Mouse (Mus musculus) megakaryocyte progenitor cell, adult 5-6 weeks (primary cell): ENCODE results near the gene Cluh. TPM values are rescaled to one million over a fixed set of nuclear protein-coding genes. Genes with fewer than 3 reads are reported as not detected.

Source experiments
- ATAC-seq: replicated peaks from 2 replicates; pipeline ENCODE4 v1.8.0; 2016; ENCODE audit warnings: mild to moderate bottlenecking, moderate TSS enrichment, inconsistent platforms; ENCODE audit not compliant: poor library complexity
- total RNA-seq, 2 experiments: library from RNA; stranded (forward) in 1 of 2; stranded (reverse) in 1 of 2; fragments of 157-497, 149-512 nt in 1 of 2; fragments of 200-1000 nt in 1 of 2; gene quantifications; 2 replicates each; pipeline versions ENCODE4 v1.2.3 to v1.2.4; 2015 to 2017

The Cluh gene
- total RNA-seq, 2 experiments from 2014 or later, result 35.5 to 36.4 TPM

- ATAC-seq, result no peak
These were observed 22.5 kb downstream of the Cluh start for GRCm38 (mm10) chr11:74671839-74672238.

- ATAC-seq, result no peak
These were observed 23.7 kb downstream of the Cluh start for GRCm38 (mm10) chr11:74672901-74673513.

GRCm38 (mm10) chr11:74673561-74673960 lies 24.3 kb downstream of the Cluh start:
- ATAC-seq, result peak; percentile 94

GRCm38 (mm10) chr11:74674713-74675112 lies 25.4 kb downstream of the Cluh start:
- no peak for ATAC-seq

- no peak for ATAC-seq
These were observed 25.9 kb downstream of the Cluh start for GRCm38 (mm10) chr11:74675156-74675555.

GRCm38 (mm10) chr11:74692151-74692550 lies 42.9 kb downstream of the Cluh start:
- ATAC-seq, result no peak

GRCm38 (mm10) chr11:74699505-74699904 lies 50.2 kb downstream of the Cluh start:
- ATAC-seq, result no peak

GRCm38 (mm10) chr11:74704068-74704467 lies 54.8 kb downstream of the Cluh start:
- no peak for ATAC-seq

- no peak for ATAC-seq
These were observed 59.5 kb downstream of the Cluh start for GRCm38 (mm10) chr11:74708781-74709180.

GRCm38 (mm10) chr11:74710671-74711070 lies 61.4 kb downstream of the Cluh start:
- ATAC-seq, result no peak

- ATAC-seq, result no peak
These were observed 66.8 kb downstream of the Cluh start for GRCm38 (mm10) chr11:74715971-74716525.

Other genes with a start within 250 kb of the Cluh start
- gene Rap1gap2, start 38.6 kb upstream of the Cluh start, total RNA-seq (2015), result 1.1 and 1.4 TPM in 2 replicates
- gene Rap1gap2, start 38.6 kb upstream of the Cluh start, total RNA-seq (2017), result 1.3 TPM in 2 replicates
- 0.05 TPM in 1 of 2 replicates, not detected in the other for gene Ccdc92b, start 29.9 kb upstream of the Cluh start, total RNA-seq (2015)
- gene Ccdc92b, start 29.9 kb upstream of the Cluh start, total RNA-seq (2017), result 0.10 TPM in 1 of 2 replicates, not detected in the other
- gene Pafah1b1, start 75.2 kb downstream of the Cluh start, total RNA-seq (2015), result 47.4 and 49.4 TPM in 2 replicates
- 49.0 and 51.1 TPM in 2 replicates for gene Pafah1b1, start 75.2 kb downstream of the Cluh start, total RNA-seq (2017)
- gene Mettl16, start 121.3 kb downstream of the Cluh start, total RNA-seq (2015), result 13.9 and 14.3 TPM in 2 replicates
- gene Mettl16, start 121.3 kb downstream of the Cluh start, total RNA-seq (2017), result 36.2 and 45.6 TPM in 2 replicates
- gene Mnt, start 181.4 kb downstream of the Cluh start, total RNA-seq (2015), result 13.1 and 15.0 TPM in 2 replicates
- gene Mnt, start 181.4 kb downstream of the Cluh start, total RNA-seq (2017), result 2.7 and 3.2 TPM in 2 replicates
- 4.1 and 4.5 TPM in 2 replicates for gene Sgsm2, start 247.6 kb downstream of the Cluh start, total RNA-seq (2015)
- 3.7 and 6.9 TPM in 2 replicates for gene Sgsm2, start 247.6 kb downstream of the Cluh start, total RNA-seq (2017)
- gene Tsr1, start 248.6 kb downstream of the Cluh start, total RNA-seq (2015), result 43.2 and 50.0 TPM in 2 replicates
- 67.8 and 96.1 TPM in 2 replicates for gene Tsr1, start 248.6 kb downstream of the Cluh start, total RNA-seq (2017)